Mouse (Mus musculus) MEL (cell line): Measurements from ENCODE around the gene Gm8332. TPM values are rescaled to one million over a fixed set of nuclear protein-coding genes. Genes with fewer than 3 reads are reported as not detected.
A peak's percentile ranks its signal among the peaks of the same experiment; 100 is the strongest.
"Not testable (repeated sequence)": the region's sequence is repeated elsewhere in the genome, so short reads cannot be mapped to it uniquely, and the experiment has no call there.

Experiments
- DNase-seq: peaks from one replicate; pipeline ENCODE4 v3.0.0; 2011; ENCODE audit warnings: low read depth, low spot score
- H3K27ac ChIP-seq: 2 replicates; pipeline ENCODE4 v1.5.1; 2012; ENCODE audit warnings: low read depth, mild to moderate bottlenecking, control low read depth, low read length, moderate library complexity; ENCODE audit not compliant: control insufficient read depth
- H3K27me3 ChIP-seq, 2 experiments: fragments of 150-350 bp in 1 of 2; sonication (generic) in 1 of 2; 2 replicates each; pipeline ENCODE4 v1.6.1; 2012; ENCODE audit warnings: low read length in 2 of 2, mild to moderate bottlenecking in 2 of 2, improper control_type of control experiment in 1 of 2, moderate library complexity in 1 of 2; ENCODE audit not compliant: insufficient read depth in 2 of 2, control insufficient read depth in 1 of 2
- H3K36me3 ChIP-seq, 2 experiments: 2 replicates each; pipeline ENCODE4 v1.6.1; 2012 to 2014; ENCODE audit warnings: low read length in 2 of 2, improper control_type of control experiment in 1 of 2, inconsistent platforms in 1 of 2, mild to moderate bottlenecking in 1 of 2; ENCODE audit not compliant: insufficient read depth in 2 of 2, control insufficient read depth in 1 of 2
- H3K4me1 ChIP-seq, 2 experiments: fragments of 150-350 bp in 1 of 2; sonication (generic) in 1 of 2; 2 replicates each; pipeline ENCODE4 v1.6.1; 2012; ENCODE audit warnings: low read length in 2 of 2, improper control_type of control experiment in 1 of 2, mild to moderate bottlenecking in 1 of 2; ENCODE audit not compliant: insufficient read depth in 2 of 2, control insufficient read depth in 1 of 2
- H3K4me3 ChIP-seq, 2 experiments: fragments of 150-350 bp in 1 of 2; sonication (generic) in 1 of 2; 2 replicates each; pipeline ENCODE4 v1.5.1; 2012; ENCODE audit warnings: low read depth in 2 of 2, low read length in 2 of 2, mild to moderate bottlenecking in 2 of 2, moderate library complexity in 2 of 2, control low read depth in 1 of 2, improper control_type of control experiment in 1 of 2; ENCODE audit not compliant: control insufficient read depth in 1 of 2, insufficient read depth in 1 of 2
- H3K79me2 ChIP-seq: 2 replicates; pipeline ENCODE4 v1.6.1; 2012; ENCODE audit warnings: mild to moderate bottlenecking, low read length, moderate library complexity; ENCODE audit not compliant: control insufficient read depth, poor library complexity, insufficient read depth
- H3K9ac ChIP-seq: 2 replicates; pipeline ENCODE4 v1.6.1; 2012; ENCODE audit warnings: low read depth, mild to moderate bottlenecking, control low read depth, low read length, moderate library complexity; ENCODE audit not compliant: control insufficient read depth, poor library complexity, severe bottlenecking
- H3K9me3 ChIP-seq: fragments of 150-350 bp; sonication (generic); replicated peaks from 2 replicates; pipeline ENCODE4 v1.6.1; 2012; ENCODE audit warnings: mild to moderate bottlenecking, low read length, improper control_type of control experiment, moderate library complexity; ENCODE audit not compliant: insufficient read depth
- CTCF ChIP-seq, 3 experiments: IDR thresholded peaks in 2 of 3; conservative IDR thresholded peaks in 1 of 3; 2 replicates each; pipeline ENCODE4 v1.5.1; 2011 to 2012; ENCODE audit warnings: low read length in 3 of 3, low read depth in 2 of 3, mild to moderate bottlenecking in 2 of 3, improper control_type of control experiment in 1 of 3, inconsistent platforms in 1 of 3, mixed read lengths in 1 of 3, moderate library complexity in 1 of 3; ENCODE audit not compliant: control insufficient read depth in 1 of 3, insufficient read depth in 1 of 3, poor library complexity in 1 of 3, severe bottlenecking in 1 of 3
- EP300 ChIP-seq, 2 experiments: IDR thresholded peaks; 2 replicates each; pipeline ENCODE4 v1.6.1; 2011; ENCODE audit warnings: improper control_type of control experiment in 2 of 2, low read length in 2 of 2, low read depth in 1 of 2, mild to moderate bottlenecking in 1 of 2
- ETS1 ChIP-seq: IDR thresholded peaks from 2 replicates; pipeline ENCODE4 v1.6.1; 2012; ENCODE audit warnings: low read depth, mild to moderate bottlenecking, inconsistent platforms, low read length, improper control_type of control experiment, moderate library complexity
- GATA1 ChIP-seq: IDR thresholded peaks from 2 replicates; pipeline ENCODE4 v1.6.1; 2011; ENCODE audit warnings: low read depth, low read length, improper control_type of control experiment
- HCFC1 ChIP-seq: IDR thresholded peaks from 2 replicates; pipeline ENCODE4 v1.6.1; 2012; ENCODE audit warnings: low read depth, mild to moderate bottlenecking, inconsistent platforms, low read length, improper control_type of control experiment, moderate library complexity
- KAT2A ChIP-seq: conservative IDR thresholded peaks from 2 replicates; pipeline ENCODE4 v1.6.1; 2012; ENCODE audit warnings: low read depth, low read length, improper control_type of control experiment, inconsistent platforms
- MAX ChIP-seq: IDR thresholded peaks from 2 replicates; pipeline ENCODE4 v1.6.1; 2011; ENCODE audit warnings: low read length, improper control_type of control experiment
- MYB ChIP-seq: IDR thresholded peaks from 2 replicates; pipeline ENCODE4 v1.6.1; 2011; ENCODE audit warnings: mild to moderate bottlenecking, low read depth, low read length, improper control_type of control experiment
- MYC ChIP-seq: IDR thresholded peaks from 2 replicates; pipeline ENCODE4 v1.6.1; 2011; ENCODE audit warnings: low read depth, mild to moderate bottlenecking, low read length, improper control_type of control experiment, moderate library complexity
- RAD21 ChIP-seq: IDR thresholded peaks from 2 replicates; pipeline ENCODE4 v1.6.1; 2011; ENCODE audit warnings: mild to moderate bottlenecking, low read depth, low read length, improper control_type of control experiment
- RCOR1 ChIP-seq: IDR thresholded peaks from 2 replicates; pipeline ENCODE4 v1.6.1; 2012; ENCODE audit warnings: low read depth, mild to moderate bottlenecking, inconsistent platforms, low read length, improper control_type of control experiment
- SIN3A ChIP-seq: IDR thresholded peaks from 2 replicates; pipeline ENCODE4 v1.6.1; 2012; ENCODE audit warnings: low read length, improper control_type of control experiment, inconsistent platforms
- SMC3 ChIP-seq: IDR thresholded peaks from 2 replicates; pipeline ENCODE4 v1.6.1; 2011; ENCODE audit warnings: low read depth, low read length, improper control_type of control experiment
- TAL1 ChIP-seq: IDR thresholded peaks from 2 replicates; pipeline ENCODE4 v1.6.1; 2012; ENCODE audit warnings: mild to moderate bottlenecking, inconsistent platforms, low read length, moderate library complexity, mixed read lengths
- TCF12 ChIP-seq: IDR thresholded peaks from 2 replicates; pipeline ENCODE4 v1.6.1; 2014; ENCODE audit warnings: low read depth, mild to moderate bottlenecking, inconsistent platforms, low read length, improper control_type of control experiment, moderate library complexity
- ZC3H11A ChIP-seq: IDR thresholded peaks from 2 replicates; pipeline ENCODE4 v1.6.1; 2012; ENCODE audit warnings: low read depth, mild to moderate bottlenecking, inconsistent platforms, low read length, improper control_type of control experiment
- ZNF384 ChIP-seq: IDR thresholded peaks from 2 replicates; pipeline ENCODE4 v1.6.1; 2012; ENCODE audit warnings: low read depth, mild to moderate bottlenecking, inconsistent platforms, low read length, improper control_type of control experiment
- polyA plus RNA-seq, 2 experiments: library from polyadenylated mRNA; stranded (reverse) in 1 of 2; unstranded in 1 of 2; fragments of >175 nt in 1 of 2; fragments of >200 nt in 1 of 2; gene quantifications; 2 replicates each; pipeline versions ENCODE4 v1.2.1 to v1.2.4; 2012; ENCODE audit warnings: low replicate concordance in 2 of 2, low read depth in 1 of 2; ENCODE audit not compliant: insufficient read length in 2 of 2, insufficient read depth in 1 of 2, missing spikeins in 1 of 2
- total RNA-seq: library from RNA; depleted of rRNA; stranded (reverse); fragments of 300-350 nt; gene quantifications from 2 replicates; pipeline ENCODE4 v1.2.3, GENCODE M21; 2012

Gm8332 gene
- total and polyA plus RNA-seq, 3 experiments: not detected

DNA sequence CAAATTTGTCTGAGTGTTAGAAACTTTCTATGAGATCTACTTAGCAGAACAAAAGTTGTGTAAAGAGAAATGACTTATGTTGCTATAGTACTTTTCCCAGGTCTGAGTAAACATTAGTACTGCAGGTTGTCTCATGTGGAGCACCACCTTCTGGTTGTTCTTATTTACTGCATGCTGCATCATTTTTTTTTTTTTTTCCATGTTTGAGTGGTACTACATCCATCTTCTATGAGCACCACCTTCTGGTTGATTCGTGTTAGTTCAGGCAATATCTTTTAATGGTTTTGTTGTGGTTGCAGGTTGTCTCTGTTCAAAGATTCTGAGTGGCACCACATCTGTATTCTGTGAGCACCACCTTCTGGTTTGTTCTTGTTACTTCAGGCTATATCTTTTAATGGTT lies 7.0 kb downstream of the Gm8332 start:
- H3K9ac ChIP-seq, H3K79me2 ChIP-seq, H3K4me3 ChIP-seq, H3K27ac ChIP-seq, H3K27me3 ChIP-seq, H3K4me1 ChIP-seq, H3K9me3 ChIP-seq, H3K36me3 ChIP-seq, DNase-seq: not testable (repeated sequence)
- TF ChIP-seq CTCF (IDR thresholded peaks at IDR 0.05 in 2 of 3, conservative IDR thresholded peaks at IDR 0.05 in 1 of 3; ENCODE audit: control insufficient read depth in 1 of 3, insufficient read depth in 1 of 3, low read depth in 2 of 3, low read length in 3 of 3, poor library complexity in 1 of 3, severe bottlenecking in 1 of 3): peak in 2 of 3 experiments; percentile 8 to 29; a peak in 2 of 6 replicates
- TF ChIP-seq SMC3: peak; percentile 30; the same call in 1 of the 2 replicates
- peak; percentile 60 for TF ChIP-seq ZNF384
- TF ChIP-seq RAD21: peak; percentile 16

DNA sequence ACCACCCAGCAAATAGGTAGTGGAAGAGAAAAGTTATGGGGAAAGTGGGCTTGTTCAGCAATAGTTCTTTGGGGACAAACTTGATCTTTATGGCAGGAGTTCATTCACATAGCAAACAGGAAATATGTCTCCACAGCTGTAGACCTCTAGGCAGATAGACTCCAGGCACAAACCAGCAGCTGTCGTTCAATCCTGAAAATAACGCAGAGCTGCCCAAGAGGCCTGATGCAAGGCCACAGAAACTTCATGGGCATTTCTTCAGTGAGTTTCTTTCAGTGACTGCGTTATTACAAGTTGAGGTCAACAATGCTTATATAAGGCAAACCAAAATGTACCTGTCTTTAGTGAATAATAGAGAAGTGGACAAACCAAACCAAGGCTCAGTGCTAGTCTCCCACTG lies 30.5 kb downstream of the Gm8332 start:
- DNase-seq: peak; percentile 49
- peaks cover 0 to 11% of the 10 kb centered on the region in 2 experiments; a peak in 2 of 4 replicates for H3K36me3 ChIP-seq
- H3K79me2 ChIP-seq: no peaks in the 10 kb centered on the region
- H3K27me3 ChIP-seq: no peaks in the 10 kb centered on the region
- H3K9ac ChIP-seq: no peak overlapping the region
- peak overlapping the region; percentile 9; the same call in 1 of the 2 replicates for H3K27ac ChIP-seq
- H3K4me3 ChIP-seq: no peak overlapping the region
- no peaks in the 10 kb centered on the region for H3K9me3 ChIP-seq
- H3K4me1 ChIP-seq: peaks cover 10 to 20% of the 10 kb centered on the region in 2 experiments
- no peak for TF ChIP-seq ZC3H11A
- TF ChIP-seq MAX: no peak
- TF ChIP-seq KAT2A: 0 out of 2 replicates have a peak, but pooled peaks have one; percentile 14
- TF ChIP-seq TCF12: peak; percentile 16; the same call in 1 of the 2 replicates
- TF ChIP-seq ETS1: peak; percentile 68; the same call in 1 of the 2 replicates

DNA sequence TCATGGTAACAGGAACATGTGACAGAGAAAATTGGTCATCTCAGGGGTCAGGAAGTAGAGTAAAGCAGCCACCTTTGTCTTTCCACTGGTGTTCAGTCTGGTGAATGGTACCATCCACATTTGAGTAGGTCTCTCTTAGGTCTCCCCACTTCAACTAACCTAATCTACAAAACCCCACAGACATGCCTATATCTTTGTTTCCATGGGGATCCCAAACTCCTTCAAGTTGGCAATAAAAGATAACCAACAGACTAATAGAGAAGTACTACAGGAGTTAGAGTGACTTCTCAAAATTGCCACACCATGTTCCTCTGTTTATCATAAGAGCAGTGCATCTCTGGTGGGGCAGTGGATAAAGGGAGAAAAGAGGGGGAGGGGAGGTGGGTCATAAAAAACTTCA lies 31.8 kb downstream of the Gm8332 start:
- DNase-seq: peak; percentile 82
- H3K79me2 ChIP-seq: not testable (repeated sequence)
- TF ChIP-seq EP300 (IDR thresholded peaks at IDR 0.05; ENCODE audit: low read depth in 1 of 2, low read length in 2 of 2) (peak; percentile 78 to 83), MYB (peak; percentile 81; the same call in 1 of the 2 replicates), TAL1 (peak; percentile 80), TCF12 (peak; percentile 81), MYC (peak; percentile 49; the same call in 1 of the 2 replicates), ETS1 (peak; percentile 71), RCOR1 (peak; percentile 58; the same call in 1 of the 2 replicates), GATA1 (peak; percentile 81), SMC3 (0 out of 2 replicates have a peak, but pooled peaks have one; percentile 1), SIN3A (peak; percentile 66; the same call in 1 of the 2 replicates), HCFC1 (peak; percentile 41; the same call in 1 of the 2 replicates)
- TF ChIP-seq, all 39 proteins: peak for 11; not testable (repeated sequence) for 28
- Histone ChIP-seq H3K4me1 (peaks cover 10 to 20% of the 10 kb centered on the region in 2 experiments), H3K36me3 (peaks cover 0 to 11% of the 10 kb centered on the region in 2 experiments; a peak in 2 of 4 replicates), H3K27ac (peak overlapping the region; percentile 87)
- H3K27me3 ChIP-seq, H3K4me3 ChIP-seq, H3K9me3 ChIP-seq, H3K9ac ChIP-seq: not testable (repeated sequence)
